Mouse (Mus musculus): ENCODE measurements around the gene Slit3. TPM values are rescaled to one million over a fixed set of nuclear protein-coding genes. Genes with fewer than 3 reads are reported as not detected.
A peak's percentile ranks its signal among the peaks of the same experiment; 100 is the strongest.

Gene Slit3
- total RNA-seq, 2 experiments from 2014 or later, result 33.0 to 56.8 TPM

GRCm38 (mm10) chr11:35583633-35584032 is 462.6 kb downstream of the Slit3 start:
- no peak for DNase-seq

GRCm38 (mm10) chr11:35587174-35587959 is 466.3 kb downstream of the Slit3 start:
- peak; percentile 97 for DNase-seq

GRCm38 (mm10) chr11:35589892-35590291 is 468.9 kb downstream of the Slit3 start:
- DNase-seq, result peak in 1 of 2 experiments; percentile 14

- no peak for DNase-seq
Observed at GRCm38 (mm10) chr11:35593146-35594034, 472.4 kb downstream of the Slit3 start.

- DNase-seq, result no peak
Observed at GRCm38 (mm10) chr11:35596064-35596463, 475.0 kb downstream of the Slit3 start.

GRCm38 (mm10) chr11:35597882-35598281 is 476.9 kb downstream of the Slit3 start:
- DNase-seq, result no peak

- no peak for DNase-seq
Observed at GRCm38 (mm10) chr11:35598732-35599131, 477.7 kb downstream of the Slit3 start.

- DNase-seq, result peak; percentile 38 to 46
Observed at GRCm38 (mm10) chr11:35601652-35602240, 480.7 kb downstream of the Slit3 start.

GRCm38 (mm10) chr11:35602586-35602985 is 481.6 kb downstream of the Slit3 start:
- peak in 1 of 2 experiments; percentile 25 for DNase-seq

- DNase-seq, result peak in 1 of 2 experiments; percentile 47
Observed at GRCm38 (mm10) chr11:35603946-35604345, 482.9 kb downstream of the Slit3 start.

GRCm38 (mm10) chr11:35604848-35605790 is 484.1 kb downstream of the Slit3 start:
- no peak for DNase-seq

- DNase-seq, result no peak
Observed at GRCm38 (mm10) chr11:35607191-35607590, 486.2 kb downstream of the Slit3 start.

- DNase-seq, result no peak
Observed at GRCm38 (mm10) chr11:35608794-35609193, 487.8 kb downstream of the Slit3 start.

- DNase-seq, result no peak
Observed at GRCm38 (mm10) chr11:35612262-35612896, 491.4 kb downstream of the Slit3 start.

- peak; percentile 30 to 32 for DNase-seq
Observed at GRCm38 (mm10) chr11:35614530-35614929, 493.5 kb downstream of the Slit3 start.

- DNase-seq, result no peak
Observed at GRCm38 (mm10) chr11:35619421-35619820, 498.4 kb downstream of the Slit3 start.

GRCm38 (mm10) chr11:35622736-35623135 is 501.7 kb downstream of the Slit3 start:
- no peak for DNase-seq

GRCm38 (mm10) chr11:35624515-35625270 is 503.7 kb downstream of the Slit3 start:
- peak in 1 of 2 experiments; percentile 19 for DNase-seq

GRCm38 (mm10) chr11:35625576-35625975 is 504.6 kb downstream of the Slit3 start:
- DNase-seq, result no peak
